Mouse (Mus musculus) lung, adult 2 months (tissue): ENCODE results near the gene Nr2c2ap. TPM values are rescaled to one million over a fixed set of nuclear protein-coding genes. Genes with fewer than 3 reads are reported as not detected.

ENCODE experiments used
- DNase-seq: peaks from one replicate; pipeline ENCODE4 v3.0.0; 2022
- H3K4me1 ChIP-seq: fragments of 200-500 bp; 2 replicates; pipeline ENCODE4 v1.6.1; 2011; ENCODE audit warnings: low read length; ENCODE audit not compliant: control insufficient read depth, insufficient read depth
- H3K4me3 ChIP-seq: fragments of 200-500 bp; replicated peaks from 2 replicates; pipeline ENCODE3; 2011; ENCODE audit warnings: low read depth, mild to moderate bottlenecking, control low read depth, low read length; ENCODE audit errors: extremely low read depth
- CTCF ChIP-seq: fragments of 200-500 bp; IDR thresholded peaks from 2 replicates; pipeline ENCODE4 v1.5.1; 2011; ENCODE audit warnings: mild to moderate bottlenecking, low read length, control low read depth; ENCODE audit not compliant: insufficient read depth
- POLR2A ChIP-seq: fragments of 200-500 bp; IDR thresholded peaks from 2 replicates; pipeline ENCODE4 v1.6.1; 2011; ENCODE audit warnings: low read depth, mild to moderate bottlenecking, control low read depth, low read length, borderline replicate concordance; ENCODE audit errors: extremely low read depth
- WGBS: fragments of 180-500 bp; shearing (Covaris S2); methylation state at CpG from one replicate; pipeline ENCODE4 v1.1.7; 2018; 5-methylcytosine and 5-hydroxymethylcytosine counted together
- polyA plus RNA-seq: library from polyadenylated mRNA; depleted of rRNA; stranded (reverse); fragments of >200 nt; gene quantifications from 2 replicates; pipeline ENCODE4 v1.2.3, GENCODE M21; 2012; rRNA removed

The Nr2c2ap gene
- polyA plus RNA-seq, 1 experiment: 14.6 TPM

DNA sequence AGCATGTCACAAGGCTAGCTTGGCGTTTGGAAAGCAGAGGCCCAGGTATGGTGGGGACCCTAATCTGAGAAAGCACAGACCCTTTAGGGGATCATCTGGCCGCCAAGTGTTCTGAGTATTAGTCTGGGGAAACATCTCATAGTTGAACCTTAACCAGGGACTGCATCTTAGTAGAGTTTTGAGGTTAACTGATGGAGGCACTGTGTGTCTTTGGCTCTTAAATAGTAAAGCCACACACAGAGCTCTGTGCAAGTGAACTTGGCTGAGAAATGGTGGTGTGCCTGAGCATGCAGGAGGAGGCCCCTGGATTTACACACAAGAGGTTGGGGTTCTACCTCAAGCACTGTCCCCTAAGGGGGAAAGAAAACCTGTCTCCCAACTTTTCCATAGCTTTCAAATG, 47.1 kb downstream of the Nr2c2ap start:
- Histone ChIP-seq H3K4me3 (no peak overlapping the region), H3K4me1 (0 out of 2 replicates have a peak, but pooled peaks cover 3% of the 10 kb centered on the region)
- DNase-seq: no peak
- TF ChIP-seq POLR2A (no peak), CTCF (no peak)
- 97% methylated on average over 2 of the region's 2 CpGs for WGBS

DNA sequence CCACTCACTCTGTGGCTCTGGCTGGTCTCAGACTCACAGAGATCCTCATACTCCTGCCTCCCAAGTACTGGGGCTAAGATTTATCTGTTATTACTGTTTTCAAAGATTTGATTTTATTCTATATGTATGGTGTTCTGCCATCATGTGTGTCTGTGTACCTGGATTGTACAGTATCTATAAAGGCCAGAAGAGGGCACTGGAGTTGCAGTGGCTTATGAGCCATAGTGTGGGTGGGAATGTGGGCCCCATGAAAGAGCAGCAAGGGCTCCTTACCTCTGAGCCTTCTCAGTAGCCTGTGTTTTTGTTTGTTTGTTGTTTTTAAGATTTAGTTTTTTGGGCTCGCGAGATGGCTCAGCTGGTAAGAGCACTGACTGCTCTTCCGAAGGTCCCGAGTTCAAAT, 47.9 kb downstream of the Nr2c2ap start:
- TF ChIP-seq CTCF (peak; percentile 30; the same call in 1 of the 2 replicates), POLR2A (no peak)
- 95% methylated on average over 4 of the region's 4 CpGs for WGBS
- no peak for DNase-seq
- Histone ChIP-seq H3K4me1 (0 out of 2 replicates have a peak, but pooled peaks cover 3% of the 10 kb centered on the region), H3K4me3 (no peak overlapping the region)

DNA sequence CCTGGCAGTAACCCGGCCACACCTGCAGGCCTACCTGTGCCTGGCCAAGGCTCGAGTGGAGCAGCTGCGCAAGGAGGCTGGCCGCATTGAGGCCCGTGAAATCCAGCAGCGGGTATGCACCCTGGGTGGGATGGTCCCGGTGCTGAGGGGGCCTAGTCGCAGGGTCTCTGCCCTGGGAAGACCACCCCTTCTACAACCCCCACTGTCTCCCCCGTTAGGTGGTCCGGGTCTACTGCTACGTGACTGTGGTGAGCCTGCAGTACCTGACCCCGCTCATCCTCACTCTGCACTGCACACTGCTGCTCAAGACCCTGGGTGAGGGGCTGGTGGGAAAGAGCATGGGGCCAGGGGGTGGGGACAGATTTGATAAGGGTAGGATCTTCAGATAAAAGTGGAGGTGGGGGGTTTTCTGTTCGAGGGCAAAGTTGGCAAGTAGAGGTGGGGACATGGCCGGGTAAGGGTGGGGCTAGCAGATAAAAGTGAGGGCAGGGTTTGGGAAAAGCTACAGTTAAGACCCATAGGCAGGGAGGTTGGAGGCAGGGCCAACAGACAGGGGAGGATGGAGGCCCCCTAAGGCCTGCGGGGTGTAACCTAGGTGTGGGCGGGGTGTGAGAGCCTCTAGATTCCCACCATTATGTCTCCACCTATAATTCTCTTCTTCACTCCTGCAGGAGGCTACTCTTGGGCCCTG, 50.2 kb downstream of the Nr2c2ap start:
- no peak for DNase-seq
- WGBS: 80% methylated on average over 16 of the region's 16 CpGs

DNA sequence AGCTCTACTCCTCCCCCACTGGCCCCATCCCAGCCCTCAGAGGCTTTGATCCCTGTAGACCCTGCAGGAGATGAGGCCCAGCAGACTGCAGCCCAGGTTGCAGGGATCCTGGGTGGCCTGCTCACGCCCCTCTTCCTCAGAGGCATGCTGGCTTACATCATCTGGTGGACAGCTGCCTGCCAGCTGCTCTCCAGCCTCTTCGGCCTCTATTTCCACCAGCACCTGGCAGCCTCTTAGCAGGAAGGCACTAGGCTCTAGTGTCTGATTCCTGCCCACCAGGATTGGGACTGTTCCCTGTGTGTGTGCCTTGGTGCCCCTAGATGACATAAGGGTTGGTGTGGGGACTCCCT, 50.7 kb downstream of the Nr2c2ap start:
- 70% methylated on average over 2 of the region's 2 CpGs for WGBS
- DNase-seq: no peak
- Histone ChIP-seq H3K4me1 (no peaks in the 10 kb centered on the region), H3K4me3 (no peak overlapping the region)
- TF ChIP-seq POLR2A: no peak
- TF ChIP-seq CTCF: no peak

More for the DNA sequence above, 50.2 kb downstream of the Nr2c2ap start:
- no peak overlapping the region for H3K4me3 ChIP-seq
- H3K4me1 ChIP-seq: no peaks in the 10 kb centered on the region
- TF ChIP-seq POLR2A (no peak), CTCF (no peak)

DNA sequence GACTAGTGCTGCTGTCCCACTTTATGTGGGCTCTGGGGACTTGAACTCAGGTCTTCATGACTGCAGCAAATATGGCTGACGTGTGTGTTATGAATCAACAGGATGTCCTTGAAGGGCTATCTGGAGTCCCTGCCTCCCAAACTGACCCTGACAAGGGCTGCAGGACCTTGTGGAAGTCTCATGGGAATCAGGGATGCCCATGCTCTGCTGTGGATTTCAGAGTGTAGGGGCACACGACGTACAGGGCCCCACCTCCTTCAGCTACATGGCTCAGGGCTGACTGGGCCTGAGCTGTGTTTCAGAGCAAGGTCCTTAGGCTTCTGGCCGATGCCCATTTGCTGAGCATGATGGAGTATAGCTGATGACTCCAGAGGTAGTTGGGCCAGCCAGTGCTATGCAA, 52.1 kb downstream of the Nr2c2ap start:
- 89% methylated on average over 4 of the region's 4 CpGs for WGBS
- H3K4me1 ChIP-seq: no peaks in the 10 kb centered on the region
- DNase-seq: no peak
- no peak overlapping the region for H3K4me3 ChIP-seq
- TF ChIP-seq POLR2A (no peak), CTCF (no peak)

Other genes with a start within 250 kb of the Nr2c2ap start
- gene Cilp2, start 243.6 kb upstream of the Nr2c2ap start, polyA plus RNA-seq: 3.1 TPM in 2 replicates
- 0.70 and 1.0 TPM in 2 replicates for gene Tssk6, start 229.1 kb upstream of the Nr2c2ap start, polyA plus RNA-seq
- gene Ndufa13, start 228.8 kb upstream of the Nr2c2ap start, polyA plus RNA-seq: 96.8 and 103 TPM in 2 replicates
- gene Yjefn3, start 228.6 kb upstream of the Nr2c2ap start, polyA plus RNA-seq: 3.5 and 5.3 TPM in 2 replicates
- gene Gatad2a, start 134.9 kb upstream of the Nr2c2ap start, polyA plus RNA-seq: 78.1 and 81.8 TPM in 2 replicates
- 82.3 and 88.5 TPM in 2 replicates for gene Mau2, start 88.6 kb upstream of the Nr2c2ap start, polyA plus RNA-seq
- 7.8 and 11.9 TPM in 2 replicates for gene Sugp1, start 88.5 kb upstream of the Nr2c2ap start, polyA plus RNA-seq
- gene Tm6sf2, start 58.4 kb upstream of the Nr2c2ap start, polyA plus RNA-seq: 7.2 and 7.4 TPM in 2 replicates
- 0.07 and 0.11 TPM in 2 replicates for gene Hapln4, start 47.9 kb upstream of the Nr2c2ap start, polyA plus RNA-seq
- 0.10 and 0.15 TPM in 2 replicates for gene Ncan, start 10.5 kb upstream of the Nr2c2ap start, polyA plus RNA-seq
- 19.0 and 28.6 TPM in 2 replicates for gene Rfxank, start 7.8 kb downstream of the Nr2c2ap start, polyA plus RNA-seq
- 76.5 and 79.0 TPM in 2 replicates for gene Borcs8, start 8.2 kb downstream of the Nr2c2ap start, polyA plus RNA-seq
- 0.31 and 0.50 TPM in 2 replicates for gene Mef2b, start 8.4 kb downstream of the Nr2c2ap start, polyA plus RNA-seq
- gene Tmem161a, start 41.0 kb downstream of the Nr2c2ap start, polyA plus RNA-seq: 101 and 105 TPM in 2 replicates
- 26.9 and 29.6 TPM in 2 replicates for gene Slc25a42, start 81.0 kb downstream of the Nr2c2ap start, polyA plus RNA-seq
- 26.6 and 31.0 TPM in 2 replicates for gene Sugp2, start 102.9 kb downstream of the Nr2c2ap start, polyA plus RNA-seq
- gene Armc6, start 103.1 kb downstream of the Nr2c2ap start, polyA plus RNA-seq: 14.5 and 15.1 TPM in 2 replicates
- gene Homer3, start 151.5 kb downstream of the Nr2c2ap start, polyA plus RNA-seq: 75.0 and 111 TPM in 2 replicates
- gene Ddx49, start 171.2 kb downstream of the Nr2c2ap start, polyA plus RNA-seq: 37.2 and 43.0 TPM in 2 replicates
- gene Cope, start 171.2 kb downstream of the Nr2c2ap start, polyA plus RNA-seq: 308 and 342 TPM in 2 replicates
- gene Cers1, start 184.4 kb downstream of the Nr2c2ap start, polyA plus RNA-seq: 2.7 TPM in 2 replicates
- 1.1 and 1.5 TPM in 2 replicates for gene Gdf1, start 198.5 kb downstream of the Nr2c2ap start, polyA plus RNA-seq
- gene Upf1, start 221.9 kb downstream of the Nr2c2ap start, polyA plus RNA-seq: 35.8 and 36.7 TPM in 2 replicates
- 0.51 and 1.3 TPM in 2 replicates for gene Comp, start 242.2 kb downstream of the Nr2c2ap start, polyA plus RNA-seq